Mouse (Mus musculus) bone marrow, adult 2 months (tissue): ENCODE measurements around the gene Iqcj.

Experiments
- CTCF ChIP-seq: fragments of 200-500 bp; IDR thresholded peaks from 2 replicates; pipeline ENCODE4 v1.5.1; 2011; ENCODE audit warnings: low read length, control low read depth; ENCODE audit not compliant: control insufficient read depth, insufficient read depth
- POLR2A ChIP-seq: fragments of 200-500 bp; IDR thresholded peaks from 2 replicates; pipeline ENCODE4 v1.6.1; 2011; ENCODE audit warnings: low read depth, mild to moderate bottlenecking, control low read depth, low read length, borderline replicate concordance; ENCODE audit not compliant: control insufficient read depth

DNA sequence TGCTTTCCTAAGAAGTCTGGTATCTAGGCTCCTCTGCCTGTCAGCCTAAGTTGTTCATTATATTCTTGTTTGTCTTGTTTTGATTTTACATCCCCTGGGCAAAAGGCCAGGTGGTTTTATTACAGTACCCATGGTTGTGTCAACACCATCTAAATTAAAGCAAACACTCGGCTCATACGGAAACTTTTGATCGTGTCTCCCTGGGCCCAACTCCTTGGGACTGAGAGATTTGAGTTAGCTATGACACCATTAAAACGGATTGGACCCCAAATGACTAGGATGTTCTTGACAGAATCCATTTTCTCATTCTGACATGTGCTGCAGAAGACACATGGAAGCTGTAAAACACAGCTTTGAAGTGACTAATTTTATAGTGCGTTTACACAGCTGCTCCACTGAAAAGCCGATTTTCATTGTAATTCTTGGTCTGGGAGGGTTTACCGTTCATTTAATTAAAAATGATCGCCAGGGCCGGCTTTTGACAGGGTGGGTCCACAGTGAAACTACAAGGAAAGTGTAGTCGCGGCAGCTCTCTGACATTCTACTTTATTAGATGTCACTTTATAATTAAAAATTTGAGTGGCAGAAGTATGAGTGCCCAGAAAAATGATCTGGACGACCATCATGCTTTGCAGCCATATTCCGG is 24.5 kb upstream of the Iqcj start:
- TF ChIP-seq CTCF (no peak), POLR2A (no peak)
